Comparison of ENCODE assay signal across 24 mouse cellular contexts in genomic region chr8:19225161-19225560, GRCm38 (mm10). TPM values are rescaled to one million over a fixed set of nuclear protein-coding genes. Genes with fewer than 3 reads are reported as not detected.
"Had no signal": no experiment of that assay in that cellular context is flagged by ENCODE, and none has a peak within 500 bp of the region (broad histone marks: within the 10 kb centered on the region; RNA-seq: fewer than 3 reads in every experiment).

Gene Defb6, plus strand, starts transcription at chr8:19225478.

- H3K4me3 ChIP-seq: liver, embryonic 15.5 days; lung, embryonic 15.5 days; megakaryocyte, embryonic 14.5 days; midbrain, embryonic 13.5 days; midbrain, embryonic 15.5 days; neural tube, embryonic 12.5 days; stomach, embryonic 15.5 days had no signal

- H3K27me3 ChIP-seq: liver, embryonic 15.5 days; lung, embryonic 15.5 days; megakaryocyte, embryonic 14.5 days; midbrain, embryonic 13.5 days; midbrain, embryonic 15.5 days; neural tube, embryonic 12.5 days; stomach, embryonic 15.5 days had no signal

- ATAC-seq: liver, postnatal 0 days; lung, postnatal 0 days; midbrain, embryonic 13.5 days; midbrain, embryonic 15.5 days had no signal

- H3K27ac ChIP-seq: liver, embryonic 15.5 days; lung, embryonic 15.5 days; macrophage; midbrain, embryonic 13.5 days; midbrain, embryonic 15.5 days; neural tube, embryonic 12.5 days; stomach, embryonic 15.5 days had no signal

- H3K9me3 ChIP-seq: liver, embryonic 15.5 days; lung, embryonic 15.5 days; megakaryocyte, embryonic 14.5 days; midbrain, embryonic 13.5 days; midbrain, embryonic 15.5 days; neural tube, embryonic 12.5 days; stomach, embryonic 15.5 days had no signal

- H3K36me3 ChIP-seq: liver, embryonic 15.5 days; lung, embryonic 15.5 days; midbrain, embryonic 13.5 days; midbrain, embryonic 15.5 days; neural tube, embryonic 12.5 days; stomach, embryonic 15.5 days had no signal

- H3K4me1 ChIP-seq: liver, embryonic 15.5 days; lung, embryonic 15.5 days; megakaryocyte, embryonic 14.5 days; midbrain, embryonic 13.5 days; midbrain, embryonic 15.5 days; neural tube, embryonic 12.5 days; stomach, embryonic 15.5 days had no signal

- DNase-seq: liver, postnatal 0 days; lung, adult 2 months; lung, postnatal 14 days; lung, postnatal 36 days; retina, postnatal 1 day; right cerebral cortex, adult 18-20 months; thymus, adult 18-20 months; thymus, postnatal 36 days had no signal

RNA-seq across cellular contexts. Expression of gene Defb6, which starts in this region (rescaled TPM):
- total RNA-seq: megakaryocyte progenitor cell, adult 5-6 weeks; midbrain, postnatal 0 days; monocyte, adult 5-6 weeks; neutrophil, adult 5-6 weeks had no signal
- polyA plus RNA-seq: liver, embryonic 15.5 days; liver, postnatal 0 days; lung, embryonic 15.5 days; lung, postnatal 0 days; macrophage; midbrain, embryonic 11.5 days; midbrain, embryonic 13.5 days; midbrain, embryonic 15.5 days; midbrain, postnatal 0 days; neural tube, embryonic 12.5 days; neural tube, embryonic 14.5 days; spleen, adult 2 months; stomach, embryonic 15.5 days had no signal
